Mouse (Mus musculus) limb, embryonic 15.5 days (tissue): ENCODE measurements around the gene Otof. TPM values are rescaled to one million over a fixed set of nuclear protein-coding genes. Genes with fewer than 3 reads are reported as not detected.

ENCODE experiments used
- ATAC-seq: fragments of 200-750 bp; cut with Nextera tagmentation; 2 replicates; pipeline ENCODE4 v1.8.0; 2017; ENCODE audit warnings: low read depth, moderate TSS enrichment; ENCODE audit not compliant: insufficient number of reproducible peaks, low FRiP score, low TSS enrichment
- H3K27ac ChIP-seq: fragments of 300-500 bp; sonication (generic); 2 replicates; pipeline ENCODE4 v1.5.1; 2015; ENCODE audit warnings: moderate library complexity, mild to moderate bottlenecking, inconsistent platforms
- H3K27me3 ChIP-seq: fragments of 300-500 bp; sonication (generic); 2 replicates; pipeline ENCODE4 v1.6.1; 2015; ENCODE audit warnings: inconsistent platforms
- H3K36me3 ChIP-seq: fragments of 300-500 bp; sonication (generic); 2 replicates; pipeline ENCODE4 v1.6.1; 2015; ENCODE audit warnings: inconsistent platforms
- H3K4me1 ChIP-seq: fragments of 300-500 bp; sonication (generic); 2 replicates; pipeline ENCODE4 v1.6.1; 2015; ENCODE audit warnings: inconsistent platforms
- H3K4me2 ChIP-seq: fragments of 300-500 bp; sonication (generic); 2 replicates; pipeline ENCODE4 v1.6.1; 2015; ENCODE audit warnings: mild to moderate bottlenecking, inconsistent platforms
- H3K4me3 ChIP-seq: fragments of 300-500 bp; sonication (generic); 2 replicates; pipeline ENCODE4 v1.5.1; 2015; ENCODE audit warnings: mild to moderate bottlenecking, inconsistent platforms
- H3K9ac ChIP-seq: fragments of 300-500 bp; sonication (generic); 2 replicates; pipeline ENCODE4 v1.6.1; 2015; ENCODE audit warnings: inconsistent platforms
- H3K9me3 ChIP-seq: fragments of 300-500 bp; sonication (generic); 2 replicates; pipeline ENCODE4 v1.6.1; 2016; ENCODE audit warnings: inconsistent platforms
- WGBS: fragments of 180-500 bp; shearing (Covaris S2); methylation state at CpG from one replicate; pipeline ENCODE4 v1.1.7; 2015; 5-methylcytosine and 5-hydroxymethylcytosine counted together
- polyA plus RNA-seq: library from polyadenylated mRNA; unstranded; fragments of >200 nt; fragmentation: Nextera tagmentation; extraction: Ambion mirVana; gene quantifications from 2 replicates; pipeline ENCODE4 v1.2.1, GENCODE M21; 2015

Otof gene
- polyA plus RNA-seq, 1 experiment from 2014 or later = 0.33 TPM

GRCm38 (mm10) chr5:30367405-30367804 lies 94.3 kb downstream of the Otof start:
- no peak overlapping the region for H3K9ac ChIP-seq
- H3K9me3 ChIP-seq = no peaks in the 10 kb centered on the region
- WGBS = 67% methylated on average over 8 of the region's 8 CpGs
- no peaks in the 10 kb centered on the region for H3K36me3 ChIP-seq
- no peak overlapping the region for H3K27ac ChIP-seq
- no peaks in the 10 kb centered on the region for H3K4me1 ChIP-seq
- H3K27me3 ChIP-seq = no peaks in the 10 kb centered on the region
- no peak overlapping the region for H3K4me3 ChIP-seq
- no peak overlapping the region for H3K4me2 ChIP-seq
- no peak for ATAC-seq

GRCm38 (mm10) chr5:30358436-30359099 lies 103.2 kb downstream of the Otof start:
- Histone ChIP-seq H3K27ac (no peak overlapping the region), H3K36me3 (no peaks in the 10 kb centered on the region), H3K4me2 (no peak overlapping the region), H3K27me3 (no peaks in the 10 kb centered on the region), H3K4me1 (no peaks in the 10 kb centered on the region), H3K9me3 (no peaks in the 10 kb centered on the region), H3K4me3 (no peak overlapping the region), H3K9ac (no peak overlapping the region)
- WGBS = 78% methylated on average over 10 of the region's 10 CpGs
- no peak for ATAC-seq

GRCm38 (mm10) chr5:30356647-30357046 lies 105.1 kb downstream of the Otof start:
- H3K4me1 ChIP-seq = no peaks in the 10 kb centered on the region
- no peak overlapping the region for H3K4me2 ChIP-seq
- no peak for ATAC-seq
- H3K27me3 ChIP-seq = no peaks in the 10 kb centered on the region
- H3K9ac ChIP-seq = no peak overlapping the region
- no peaks in the 10 kb centered on the region for H3K36me3 ChIP-seq
- WGBS = 85% methylated on average over 7 of the region's 7 CpGs
- no peak overlapping the region for H3K4me3 ChIP-seq
- no peaks in the 10 kb centered on the region for H3K9me3 ChIP-seq
- no peak overlapping the region for H3K27ac ChIP-seq

GRCm38 (mm10) chr5:30355559-30356159 lies 106.1 kb downstream of the Otof start:
- ATAC-seq = no peak
- Histone ChIP-seq H3K9me3 (no peaks in the 10 kb centered on the region), H3K27ac (no peak overlapping the region), H3K36me3 (no peaks in the 10 kb centered on the region), H3K27me3 (no peaks in the 10 kb centered on the region), H3K4me3 (no peak overlapping the region), H3K4me2 (no peak overlapping the region), H3K9ac (no peak overlapping the region), H3K4me1 (no peaks in the 10 kb centered on the region)
- 77% methylated on average over 14 of the region's 14 CpGs for WGBS

- H3K4me3 ChIP-seq = no peak overlapping the region
- no peak for ATAC-seq
- H3K4me2 ChIP-seq = no peak overlapping the region
Observed at GRCm38 (mm10) chr5:30355114-30355513, 106.6 kb downstream of the Otof start.

GRCm38 (mm10) chr5:30353605-30354004 lies 108.1 kb downstream of the Otof start:
- H3K4me2 ChIP-seq = no peak overlapping the region
- no peak overlapping the region for H3K9ac ChIP-seq
- no peaks in the 10 kb centered on the region for H3K9me3 ChIP-seq
- ATAC-seq = no peak
- WGBS = 56% methylated on average over 3 of the region's 3 CpGs
- H3K27ac ChIP-seq = no peak overlapping the region
- H3K27me3 ChIP-seq = no peaks in the 10 kb centered on the region
- no peaks in the 10 kb centered on the region for H3K36me3 ChIP-seq
- no peaks in the 10 kb centered on the region for H3K4me1 ChIP-seq
- no peak overlapping the region for H3K4me3 ChIP-seq

More at GRCm38 (mm10) chr5:30355114-30355513, 106.6 kb downstream of the Otof start:
- WGBS = 76% methylated on average over 7 of the region's 7 CpGs
- Histone ChIP-seq H3K4me1 (no peaks in the 10 kb centered on the region), H3K9ac (no peak overlapping the region), H3K36me3 (no peaks in the 10 kb centered on the region), H3K27me3 (no peaks in the 10 kb centered on the region), H3K27ac (no peak overlapping the region), H3K9me3 (no peaks in the 10 kb centered on the region)

- H3K4me1 ChIP-seq = peaks cover 10% of the 10 kb centered on the region
- 44% methylated on average over 5 of the region's 5 CpGs for WGBS
- no peak for ATAC-seq
- H3K4me2 ChIP-seq = no peak overlapping the region
- H3K9me3 ChIP-seq = no peaks in the 10 kb centered on the region
- H3K27ac ChIP-seq = no peak overlapping the region
- no peak overlapping the region for H3K9ac ChIP-seq
- H3K4me3 ChIP-seq = no peak overlapping the region
- peaks cover 14% of the 10 kb centered on the region; the same call in 1 of the 2 replicates for H3K27me3 ChIP-seq
- H3K36me3 ChIP-seq = no peaks in the 10 kb centered on the region
Observed at GRCm38 (mm10) chr5:30343886-30344285, 117.8 kb downstream of the Otof start.

GRCm38 (mm10) chr5:30343107-30343506 lies 118.6 kb downstream of the Otof start:
- no peak overlapping the region for H3K27ac ChIP-seq
- H3K36me3 ChIP-seq = no peaks in the 10 kb centered on the region
- peaks cover 14% of the 10 kb centered on the region; the same call in 1 of the 2 replicates for H3K27me3 ChIP-seq
- H3K4me3 ChIP-seq = peak overlapping the region; percentile 18
- peak overlapping the region; percentile 42 for H3K4me2 ChIP-seq
- WGBS = 4% methylated on average over 9 of the region's 9 CpGs
- ATAC-seq = peak; percentile 24; the same call in 1 of the 2 replicates
- no peak overlapping the region for H3K9ac ChIP-seq
- no peaks in the 10 kb centered on the region for H3K9me3 ChIP-seq
- peaks cover 10% of the 10 kb centered on the region for H3K4me1 ChIP-seq

- Histone ChIP-seq H3K36me3 (no peaks in the 10 kb centered on the region), H3K27ac (no peak overlapping the region), H3K4me2 (peak overlapping the region; percentile 42), H3K9me3 (no peaks in the 10 kb centered on the region), H3K4me3 (peak overlapping the region; percentile 18), H3K27me3 (peaks cover 14% of the 10 kb centered on the region; the same call in 1 of the 2 replicates), H3K4me1 (peaks cover 10% of the 10 kb centered on the region), H3K9ac (no peak overlapping the region)
- no peak for ATAC-seq
- 12% methylated on average over 17 of the region's 17 CpGs for WGBS
Observed at GRCm38 (mm10) chr5:30342601-30343015, 119.1 kb downstream of the Otof start.

GRCm38 (mm10) chr5:30341601-30342365 lies 119.9 kb downstream of the Otof start:
- H3K36me3 ChIP-seq = no peaks in the 10 kb centered on the region
- no peak overlapping the region for H3K9ac ChIP-seq
- no peak for ATAC-seq
- H3K4me3 ChIP-seq = no peak overlapping the region
- 78% methylated on average over 11 of the region's 11 CpGs for WGBS
- H3K27ac ChIP-seq = no peak overlapping the region
- H3K27me3 ChIP-seq = peaks cover 14% of the 10 kb centered on the region; the same call in 1 of the 2 replicates
- H3K4me2 ChIP-seq = no peak overlapping the region
- no peaks in the 10 kb centered on the region for H3K9me3 ChIP-seq
- H3K4me1 ChIP-seq = peaks cover 10% of the 10 kb centered on the region

GRCm38 (mm10) chr5:30340815-30341214 lies 120.9 kb downstream of the Otof start:
- Histone ChIP-seq H3K4me2 (no peak overlapping the region), H3K9me3 (no peaks in the 10 kb centered on the region), H3K4me3 (no peak overlapping the region), H3K36me3 (no peaks in the 10 kb centered on the region), H3K4me1 (peaks cover 10% of the 10 kb centered on the region), H3K9ac (no peak overlapping the region), H3K27ac (no peak overlapping the region), H3K27me3 (peaks cover 14% of the 10 kb centered on the region; the same call in 1 of the 2 replicates)
- no peak for ATAC-seq
- WGBS = 80% methylated on average over 5 of the region's 5 CpGs
